Mouse (Mus musculus) cortical plate, adult 2 months (tissue): ENCODE measurements at regions not wholly inside any gene's neighbourhood (a gene's known extent, or its start where the extent isn't known, plus 50 kb on each side); places are given as distances from the start of the nearest gene placed in this dataset.

ENCODE experiments used
- H3K27ac ChIP-seq: fragments of 200-500 bp; 2 replicates; pipeline ENCODE4 v1.5.1; 2012; ENCODE audit warnings: low read length, control low read depth, inconsistent platforms; ENCODE audit not compliant: insufficient read depth
- H3K4me1 ChIP-seq: fragments of 200-500 bp; 2 replicates; pipeline ENCODE4 v1.6.1; 2011; ENCODE audit warnings: low read length; ENCODE audit not compliant: control insufficient read depth, insufficient read depth
- H3K4me3 ChIP-seq: fragments of 200-500 bp; 2 replicates; pipeline ENCODE4 v1.5.1; 2011; ENCODE audit warnings: mild to moderate bottlenecking, low read length, control low read depth; ENCODE audit not compliant: insufficient read depth
- CTCF ChIP-seq: fragments of 200-500 bp; IDR thresholded peaks from 2 replicates; pipeline ENCODE4 v1.5.1; 2011; ENCODE audit warnings: mild to moderate bottlenecking, control low read depth, low read length; ENCODE audit not compliant: insufficient read depth; ENCODE audit errors: extremely low read depth
- POLR2A ChIP-seq: fragments of 200-500 bp; IDR thresholded peaks from 2 replicates; pipeline ENCODE4 v1.6.1; 2011; ENCODE audit warnings: mild to moderate bottlenecking, low read length, control low read depth; ENCODE audit not compliant: insufficient read depth; ENCODE audit errors: extremely low read depth

- no peak overlapping the region for H3K27ac ChIP-seq
- no peak overlapping the region for H3K4me3 ChIP-seq
- TF ChIP-seq CTCF (no peak), POLR2A (no peak)
- no peaks in the 10 kb centered on the region for H3K4me1 ChIP-seq
Measured at GRCm38 (mm10) chr6:81633586-81633985, 289.9 kb upstream of the Gcfc2 start.

- no peaks in the 10 kb centered on the region for H3K4me1 ChIP-seq
- H3K27ac ChIP-seq = no peak overlapping the region
- TF ChIP-seq CTCF (no peak), POLR2A (no peak)
- H3K4me3 ChIP-seq = no peak overlapping the region
Measured at GRCm38 (mm10) chr6:81647615-81648375, 275.7 kb upstream of the Gcfc2 start.

GRCm38 (mm10) chr6:81651856-81652255, 271.6 kb upstream of the Gcfc2 start:
- no peak overlapping the region for H3K27ac ChIP-seq
- no peak overlapping the region for H3K4me3 ChIP-seq
- no peaks in the 10 kb centered on the region for H3K4me1 ChIP-seq
- TF ChIP-seq CTCF (no peak), POLR2A (no peak)

- no peak overlapping the region for H3K27ac ChIP-seq
- H3K4me1 ChIP-seq = no peaks in the 10 kb centered on the region
- H3K4me3 ChIP-seq = no peak overlapping the region
- TF ChIP-seq POLR2A (no peak), CTCF (no peak)
Measured at GRCm38 (mm10) chr6:81655205-81655604, 268.3 kb upstream of the Gcfc2 start.

- H3K4me3 ChIP-seq = no peak overlapping the region
- peak overlapping the region; percentile 31 for H3K27ac ChIP-seq
- TF ChIP-seq CTCF = no peak
- TF ChIP-seq POLR2A = no peak
Measured at GRCm38 (mm10) chr6:81660478-81661395, 262.7 kb upstream of the Gcfc2 start.

GRCm38 (mm10) chr6:81668944-81669343, 254.5 kb upstream of the Gcfc2 start:
- Histone ChIP-seq H3K4me1 (no peaks in the 10 kb centered on the region), H3K27ac (no peak overlapping the region), H3K4me3 (no peak overlapping the region)
- TF ChIP-seq POLR2A (no peak), CTCF (no peak)

More at GRCm38 (mm10) chr6:81660478-81661395, 262.7 kb upstream of the Gcfc2 start:
- H3K4me1 ChIP-seq = peaks cover 5% of the 10 kb centered on the region; the same call in 1 of the 2 replicates

- H3K27ac ChIP-seq = no peak overlapping the region
Measured at GRCm38 (mm10) chr6:81673316-81673715, 250.2 kb upstream of the Gcfc2 start.

GRCm38 (mm10) chr6:81697284-81697683, 226.2 kb upstream of the Gcfc2 start:
- no peaks in the 10 kb centered on the region for H3K4me1 ChIP-seq
- TF ChIP-seq CTCF (no peak), POLR2A (no peak)
- H3K27ac ChIP-seq = no peak overlapping the region
- H3K4me3 ChIP-seq = no peak overlapping the region

More at GRCm38 (mm10) chr6:81673316-81673715, 250.2 kb upstream of the Gcfc2 start:
- Histone ChIP-seq H3K4me3 (no peak overlapping the region), H3K4me1 (no peaks in the 10 kb centered on the region)
- TF ChIP-seq POLR2A (no peak), CTCF (no peak)

- Histone ChIP-seq H3K4me1 (no peaks in the 10 kb centered on the region), H3K27ac (no peak overlapping the region), H3K4me3 (no peak overlapping the region)
- TF ChIP-seq POLR2A (no peak), CTCF (no peak)
Measured at GRCm38 (mm10) chr6:81698173-81698572, 225.3 kb upstream of the Gcfc2 start.

GRCm38 (mm10) chr6:81714867-81715266, 208.6 kb upstream of the Gcfc2 start:
- H3K4me1 ChIP-seq = peaks cover 2% of the 10 kb centered on the region
- H3K27ac ChIP-seq = no peak overlapping the region
- no peak overlapping the region for H3K4me3 ChIP-seq
- no peak for TF ChIP-seq POLR2A
- no peak for TF ChIP-seq CTCF
